Mouse (Mus musculus) c-Kit-negative CD71-positive TER-119-positive erythroid progenitor cells, embryonic 14.5 days (primary cell): ENCODE results near the gene Gpd2.
A peak's percentile ranks its signal among the peaks of the same experiment; 100 is the strongest.

Experiments used
- DNase-seq: peaks from one replicate; pipeline ENCODE4 v3.0.0-alpha.2; 2013; ENCODE audit warnings: low read depth, low spot score

Gpd2 gene

DNA sequence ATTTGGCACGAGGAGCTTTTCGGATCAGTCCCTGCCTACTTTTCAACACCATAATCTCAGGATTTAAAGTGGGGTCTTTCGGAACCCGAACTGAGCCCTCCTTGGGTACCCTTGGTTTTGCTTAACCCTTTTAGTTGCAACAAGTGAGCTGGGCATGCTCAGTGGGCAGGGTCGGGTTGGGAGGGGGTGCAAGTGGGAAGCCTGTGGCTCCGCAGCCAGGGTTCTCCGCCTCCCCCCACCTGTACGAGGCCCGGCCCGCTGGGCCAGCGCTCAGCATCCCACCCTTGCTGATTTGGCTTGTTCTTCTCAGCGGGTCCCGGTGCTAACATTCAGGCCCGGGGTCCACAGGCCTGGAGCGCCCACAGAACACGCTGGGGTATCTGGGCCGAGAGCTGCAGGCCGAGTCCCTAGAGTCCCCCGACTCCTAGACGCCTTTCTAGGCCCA, at the start of gene Gpd2:
Gpd2 (plus strand) TSS at position 161 of the 445 bp plus-strand sequence.
- DNase-seq, result peak; percentile 1

DNA sequence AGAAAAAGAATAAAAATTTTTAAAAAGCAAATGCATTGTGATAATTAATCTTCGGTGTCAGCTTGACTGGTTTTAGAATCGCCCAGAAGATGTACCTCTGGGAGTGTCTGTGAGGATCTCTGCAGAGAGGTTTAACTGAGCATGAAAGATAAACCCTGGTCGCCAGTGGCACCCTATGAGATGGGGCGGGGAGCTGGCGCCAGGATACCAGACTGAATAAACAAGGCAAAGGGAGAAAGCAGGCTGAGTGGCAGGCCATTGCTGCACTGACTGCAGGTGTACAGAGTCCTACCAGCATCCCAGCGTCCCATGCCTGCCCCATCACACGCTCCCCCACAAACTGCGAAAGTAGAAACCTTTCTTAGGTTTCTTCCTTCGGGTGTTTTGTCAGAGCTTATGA, 49.2 kb upstream of the Gpd2 start:
- no peak for DNase-seq

DNA sequence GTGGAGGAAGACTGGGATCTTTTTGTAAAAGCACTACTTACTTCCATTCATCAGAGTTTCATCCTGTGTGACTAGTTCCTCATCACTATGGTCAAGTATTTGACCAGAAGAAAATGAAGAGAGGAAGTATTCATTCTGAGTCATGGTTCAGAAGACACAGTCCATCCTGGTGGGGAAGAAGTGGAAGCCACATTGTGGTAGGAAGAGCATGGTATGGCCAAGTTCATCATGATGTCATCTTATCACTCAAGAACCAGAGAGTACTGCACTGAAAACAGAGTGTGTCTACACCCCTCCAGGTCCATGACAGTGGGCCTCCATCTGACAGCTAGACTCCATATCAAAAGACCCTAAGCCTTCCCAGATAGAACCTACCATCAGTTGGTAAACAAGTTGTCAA, 46.6 kb upstream of the Gpd2 start:
- DNase-seq, result no peak

DNA sequence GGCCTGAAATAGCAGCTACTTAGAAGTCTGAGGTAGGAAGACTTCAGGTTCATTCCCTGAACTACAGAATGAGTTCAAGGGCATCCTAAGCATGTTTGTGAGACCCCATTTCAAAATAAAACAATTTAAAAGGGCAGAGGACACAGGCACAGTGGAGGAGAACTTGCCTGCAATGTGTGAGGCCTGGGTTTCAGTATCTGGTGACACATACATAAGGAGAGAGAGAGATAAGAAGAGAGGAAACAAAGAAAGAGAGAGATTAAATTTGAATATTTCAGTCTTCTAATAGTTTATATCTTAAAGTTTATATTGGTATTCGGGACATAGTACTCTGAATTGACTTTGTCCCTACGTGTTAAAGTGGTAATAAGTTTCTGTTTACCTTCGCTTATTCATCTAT, 38.4 kb upstream of the Gpd2 start:
- DNase-seq, result no peak

DNA sequence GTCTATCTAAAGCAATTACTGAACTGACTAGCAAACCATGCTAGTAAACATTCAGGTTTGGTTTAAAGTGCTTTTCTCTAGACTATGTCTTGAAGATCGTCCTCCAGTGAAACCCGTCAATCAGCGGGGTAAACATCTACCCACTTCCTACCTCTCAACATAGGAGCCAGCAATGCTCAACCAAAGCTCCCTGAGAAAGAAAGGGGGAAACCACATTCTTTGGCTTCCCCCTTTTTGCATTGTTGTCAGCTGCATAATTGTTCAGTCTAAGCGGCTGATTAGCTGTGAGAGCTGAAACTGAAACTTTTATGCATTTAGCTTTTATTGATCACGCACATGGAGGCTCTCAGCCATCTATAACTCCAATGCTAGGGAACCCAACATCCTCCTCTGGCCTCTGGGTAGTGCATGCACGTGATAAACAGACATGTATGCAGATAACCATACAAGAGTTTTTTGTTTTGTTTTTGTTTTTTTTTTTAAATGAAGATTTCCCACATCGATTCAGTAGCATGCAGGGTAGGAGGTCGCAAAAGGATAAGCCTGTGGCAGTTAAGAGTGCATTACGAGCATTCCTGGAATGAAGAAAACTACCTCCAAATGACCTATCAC, 28.9 kb upstream of the Gpd2 start:
- no peak for DNase-seq

DNA sequence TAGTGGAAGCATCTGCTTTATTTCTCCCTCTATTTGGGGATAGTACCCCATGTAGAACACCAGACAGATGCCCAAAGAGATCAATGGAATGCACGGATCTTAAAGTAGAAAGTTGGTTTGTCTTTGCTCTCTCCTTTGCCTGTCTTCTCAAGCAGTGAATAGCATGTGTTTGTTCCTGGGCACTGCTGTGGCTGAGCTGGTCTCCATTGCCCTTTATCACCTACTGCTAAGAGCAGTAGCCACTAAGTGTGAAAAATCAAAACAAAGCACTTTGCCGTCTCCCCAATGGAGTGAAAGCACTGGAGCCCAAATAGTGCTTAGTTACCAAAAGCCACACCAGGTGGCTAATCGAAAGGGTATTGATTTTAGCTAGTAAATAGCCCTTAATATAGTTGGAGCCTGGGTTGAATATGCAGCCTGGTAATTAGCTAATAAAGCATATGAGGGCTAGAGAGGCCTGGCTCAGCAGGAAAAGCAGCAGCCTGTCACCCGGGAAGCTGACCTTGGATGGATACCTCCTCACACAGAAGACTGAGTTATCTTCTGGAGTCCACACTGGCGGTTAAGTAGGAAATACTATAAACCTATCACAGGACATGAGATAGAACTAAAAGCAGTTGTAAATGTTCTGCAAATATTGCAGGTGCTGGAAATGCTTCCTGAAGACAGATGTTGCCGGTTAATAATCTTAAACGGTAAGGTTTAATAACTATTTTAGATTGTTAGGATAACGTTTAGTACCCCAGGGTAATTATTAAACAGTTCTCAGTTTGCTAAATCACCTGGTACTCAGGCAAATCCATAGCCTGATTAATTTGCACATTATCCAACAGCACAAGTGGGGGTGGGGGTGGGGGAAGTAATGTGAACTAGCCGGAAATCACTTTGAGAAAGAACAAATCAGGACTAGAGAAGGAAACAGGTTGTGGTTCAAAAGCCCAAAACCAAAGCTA, 26.1 kb upstream of the Gpd2 start:
- no peak for DNase-seq

DNA sequence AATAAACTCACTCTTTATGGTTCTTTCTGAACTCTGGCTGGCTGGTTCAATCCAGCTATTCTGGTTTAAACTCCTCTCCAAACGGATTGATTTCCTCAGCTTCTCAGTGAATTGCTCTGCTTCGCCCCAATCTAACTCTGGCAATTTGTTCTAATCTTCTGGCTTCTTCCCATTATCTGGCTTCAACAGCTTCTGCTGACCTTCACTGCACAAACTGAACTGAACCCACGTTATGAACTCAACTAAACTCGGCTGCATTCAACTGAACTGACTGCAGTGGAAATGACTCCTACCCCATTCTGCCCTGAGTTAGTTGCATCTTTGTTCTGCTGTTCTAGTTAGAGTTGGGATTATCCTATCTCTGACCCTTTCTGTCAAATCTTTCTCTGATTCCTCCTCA, 24.1 kb upstream of the Gpd2 start:
- DNase-seq, result no peak

DNA sequence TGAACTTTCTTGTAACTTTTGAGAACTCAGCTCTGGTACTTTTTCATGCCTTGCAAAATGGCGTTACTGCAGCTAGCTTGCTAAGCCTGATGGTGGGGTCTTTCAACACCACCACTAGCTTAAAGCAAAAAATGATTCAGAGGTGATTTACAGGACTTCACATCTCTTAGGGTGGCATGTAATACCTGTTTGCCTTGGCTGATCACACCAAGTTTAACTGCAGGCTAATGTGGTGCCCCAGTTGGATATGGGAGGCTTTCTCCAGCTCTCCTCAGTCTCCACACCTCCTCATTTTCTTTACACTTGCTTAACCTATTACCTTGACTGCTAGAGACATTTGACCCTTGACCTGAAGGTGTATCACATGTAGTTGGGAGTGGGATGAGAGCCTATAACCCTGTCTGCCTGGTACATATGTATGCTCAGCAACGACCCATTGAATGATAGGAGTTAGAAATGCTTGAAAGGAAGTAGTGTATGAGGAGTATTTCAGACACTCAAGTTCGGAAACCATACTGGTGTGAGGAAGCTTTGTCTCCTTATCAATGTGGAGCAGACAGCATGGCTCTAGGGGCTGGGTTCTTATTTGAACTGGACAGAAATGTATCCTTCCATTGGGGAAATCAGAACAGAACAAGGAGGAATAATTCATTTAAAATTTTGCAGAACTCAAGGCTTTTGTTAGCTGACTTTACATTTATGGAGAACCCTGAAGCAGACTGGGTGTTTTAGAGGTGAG, 14.0 kb upstream of the Gpd2 start:
- DNase-seq, result no peak

DNA sequence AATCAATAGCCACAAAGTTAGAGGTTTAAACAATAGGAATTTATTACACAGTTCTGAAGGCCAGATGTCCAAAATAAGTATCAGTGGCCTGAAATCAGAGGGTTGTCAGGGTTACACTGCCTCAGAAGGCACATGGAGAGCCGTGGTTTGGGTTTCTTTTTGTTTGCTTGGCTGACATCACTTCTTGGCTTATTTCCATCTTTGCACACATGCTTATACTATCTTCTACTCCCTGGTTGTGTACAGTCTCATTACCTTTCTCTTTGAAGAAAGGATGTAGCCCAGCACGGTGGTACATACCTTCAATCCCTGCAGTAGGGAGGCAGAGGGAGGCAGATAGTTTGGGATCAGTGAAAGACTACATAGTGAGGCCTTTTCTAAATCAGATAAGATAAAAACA, 12.2 kb upstream of the Gpd2 start:
- DNase-seq, result no peak

DNA sequence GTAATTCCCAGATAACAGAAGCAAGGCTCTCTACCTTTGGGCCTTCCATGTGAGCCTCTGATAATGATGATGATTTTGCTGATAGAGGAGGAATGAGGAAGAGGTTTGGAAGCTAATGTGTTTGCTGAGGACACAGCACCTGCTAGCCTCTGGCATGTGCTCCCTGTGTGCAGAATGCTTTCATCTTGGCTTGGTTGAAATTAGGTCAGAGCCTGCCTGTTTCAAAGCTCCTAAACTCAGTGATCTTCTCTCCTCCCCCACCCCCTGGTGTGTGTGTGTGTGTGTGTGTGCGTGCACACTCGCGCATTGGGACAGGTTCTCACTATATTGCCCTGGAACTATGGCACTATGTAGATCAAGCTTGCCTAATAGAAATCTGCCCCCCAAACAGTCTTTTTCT, 10.0 kb upstream of the Gpd2 start:
- DNase-seq, result no peak

DNA sequence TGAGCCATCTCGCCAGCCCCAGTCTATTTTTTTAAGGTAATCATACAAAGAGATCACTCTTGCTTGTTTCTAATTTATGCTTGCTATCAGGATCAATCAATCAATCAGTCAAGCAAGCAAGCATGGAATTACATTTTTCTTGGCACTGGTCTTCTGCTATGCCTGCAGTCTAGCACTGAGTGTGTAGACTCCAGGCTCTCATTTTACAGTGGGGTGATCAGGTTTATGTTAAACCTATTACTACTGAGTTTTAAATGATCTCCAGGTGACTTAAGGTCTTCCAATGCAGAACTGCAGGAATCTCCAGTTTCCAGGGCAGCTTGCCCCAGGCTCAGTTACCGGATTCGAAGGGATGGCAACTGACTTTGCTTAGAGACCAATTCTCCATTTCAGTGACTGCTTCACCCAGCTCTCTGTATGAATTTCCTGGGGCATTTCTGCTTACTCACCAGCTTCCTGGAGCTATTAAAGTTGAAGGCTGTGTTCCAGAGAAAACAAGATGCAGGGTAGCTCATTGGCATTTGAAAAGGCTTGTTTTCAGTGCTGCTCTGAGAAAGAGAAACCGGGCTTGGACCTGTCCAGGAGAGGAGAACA, 7.7 kb upstream of the Gpd2 start:
- DNase-seq, result no peak

DNA sequence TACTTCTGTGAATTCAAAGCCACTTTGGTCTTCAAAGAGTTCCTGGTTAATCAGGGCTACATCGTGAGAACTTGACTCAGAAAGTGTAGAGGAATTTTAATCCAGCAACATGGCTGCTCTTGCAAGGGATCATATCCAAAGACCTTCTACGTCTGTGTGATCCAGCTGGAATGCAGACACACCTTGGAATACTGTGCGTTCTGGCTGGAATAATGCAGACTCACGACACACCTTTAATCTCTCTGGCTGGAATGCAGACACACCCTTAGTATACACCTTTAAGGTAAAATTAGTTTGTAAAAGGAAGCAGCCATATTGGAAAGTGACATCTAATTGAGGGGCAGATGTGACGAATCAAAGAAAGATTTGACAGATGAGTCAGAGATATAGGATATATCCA, 6.0 kb upstream of the Gpd2 start:
- DNase-seq, result no peak

DNA sequence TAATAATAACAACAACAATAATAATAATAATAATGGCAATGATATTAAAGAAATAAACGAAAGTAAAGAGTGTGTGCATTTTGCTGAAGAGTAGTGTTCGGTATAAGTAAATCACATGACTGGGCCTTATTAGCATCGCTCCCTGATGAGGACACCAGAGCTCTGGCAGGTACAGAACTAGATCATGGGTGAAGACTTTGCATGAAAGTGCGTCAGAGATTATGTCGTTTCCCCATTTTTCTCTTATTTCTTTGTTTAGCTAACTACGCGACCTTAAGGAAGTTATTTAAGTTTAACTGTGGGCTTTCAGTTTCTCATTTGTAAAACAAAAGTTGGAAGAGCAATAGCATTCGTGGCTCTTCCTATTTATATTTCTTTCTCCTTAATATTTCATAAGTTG, 5.1 kb upstream of the Gpd2 start:
- DNase-seq, result no peak

DNA sequence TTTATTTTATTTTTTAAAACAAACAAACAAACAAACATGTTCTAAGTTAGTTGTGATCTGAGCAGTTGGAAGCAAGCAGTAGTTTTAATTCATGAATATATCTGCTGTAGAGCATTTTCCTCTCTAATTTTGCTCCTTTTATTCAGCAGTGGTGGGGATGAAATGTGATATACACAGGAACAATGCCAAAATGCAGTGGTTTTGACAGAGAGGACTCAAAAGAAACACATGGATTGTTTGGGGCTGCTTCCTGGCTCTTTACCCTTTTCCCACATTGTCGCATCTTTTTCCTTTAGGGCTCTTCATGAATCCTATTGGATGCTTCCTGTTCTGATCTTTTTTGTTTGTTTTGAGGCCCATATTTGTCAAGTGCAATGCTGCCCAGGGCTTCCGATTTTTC, 1.2 kb upstream of the Gpd2 start:
- DNase-seq, result no peak

DNA sequence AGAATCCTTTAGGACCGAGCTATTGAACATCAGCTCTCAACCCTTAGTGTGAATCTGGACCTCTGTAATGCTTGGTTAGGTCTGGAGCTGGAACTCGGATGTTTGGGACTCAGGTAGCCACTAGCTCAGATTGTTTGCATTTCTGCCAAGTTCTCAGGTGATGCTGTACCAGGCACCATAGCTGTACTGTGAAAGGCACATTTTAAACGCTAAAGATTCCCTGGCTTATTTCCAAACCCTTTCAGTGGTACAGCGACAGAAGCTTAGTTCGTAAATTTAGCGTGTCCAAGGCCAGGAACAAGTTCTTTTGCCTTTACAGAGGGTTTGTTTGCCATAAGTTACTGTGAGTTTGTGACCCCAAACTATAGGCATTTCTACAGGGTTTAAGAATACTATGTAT, 409 bp upstream of the Gpd2 start:
- DNase-seq, result no peak

DNA sequence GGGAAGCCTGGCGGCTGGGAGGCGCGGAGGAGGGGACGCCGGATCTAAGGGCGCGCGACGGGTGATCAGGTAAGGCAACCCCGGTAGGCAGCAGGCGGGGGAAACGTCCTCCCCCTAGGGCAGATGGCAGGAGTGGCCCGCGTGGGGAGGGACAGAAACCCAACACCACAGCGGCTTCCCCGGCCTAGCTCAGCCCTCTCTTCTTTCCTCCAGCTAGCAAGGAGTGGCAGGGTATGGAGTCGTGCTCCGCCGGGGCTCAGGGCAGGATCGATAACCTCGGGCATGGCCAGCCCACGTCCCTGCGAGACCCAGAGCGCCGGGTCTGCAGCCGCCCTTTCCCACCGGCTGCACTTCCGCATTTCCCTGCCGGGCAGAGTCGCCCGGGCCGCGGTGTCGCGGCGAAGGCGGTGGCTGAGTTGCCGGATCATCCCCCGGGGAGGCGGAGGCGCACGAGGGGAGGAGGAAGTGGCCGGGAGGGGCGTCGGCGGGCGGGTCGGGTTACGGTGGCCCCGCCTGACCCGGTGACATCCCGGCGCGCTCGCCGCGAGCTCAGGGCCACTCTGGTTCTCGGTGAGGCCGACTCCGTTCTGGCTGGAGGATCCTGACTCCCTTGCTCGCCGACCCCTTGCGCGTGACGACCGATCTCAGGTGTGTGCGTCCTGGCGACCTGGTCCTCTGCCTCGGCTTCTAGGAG, 632 bp downstream of the Gpd2 start:
- peak; percentile 53 for DNase-seq

DNA sequence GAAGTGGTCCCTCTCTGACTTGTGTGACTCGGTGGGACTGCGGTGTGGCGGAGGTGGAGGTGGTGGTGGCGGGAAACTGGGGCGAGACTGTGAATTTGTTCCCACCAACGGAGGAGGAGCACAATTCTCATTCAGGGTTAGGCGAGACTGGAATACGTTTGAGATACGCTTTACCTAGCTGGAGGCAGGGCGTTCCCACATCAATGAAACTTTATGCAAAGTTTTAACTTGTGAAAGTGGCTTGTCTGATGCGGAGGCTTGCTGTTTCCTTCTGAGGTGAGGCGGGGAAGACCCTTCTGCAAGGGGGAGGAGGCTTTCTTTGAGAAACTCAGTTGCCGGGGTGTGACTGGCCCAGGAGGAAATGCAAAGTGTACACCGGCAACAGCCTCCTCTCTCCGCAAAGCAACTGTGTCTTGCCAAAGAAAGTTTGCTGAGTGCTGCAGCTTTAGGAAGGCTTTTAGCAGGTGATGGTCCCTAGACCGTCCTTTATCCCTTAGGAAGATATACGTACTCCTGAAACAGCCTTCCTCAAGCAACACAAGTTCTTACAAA, 1.3 kb downstream of the Gpd2 start:
- DNase-seq, result no peak

DNA sequence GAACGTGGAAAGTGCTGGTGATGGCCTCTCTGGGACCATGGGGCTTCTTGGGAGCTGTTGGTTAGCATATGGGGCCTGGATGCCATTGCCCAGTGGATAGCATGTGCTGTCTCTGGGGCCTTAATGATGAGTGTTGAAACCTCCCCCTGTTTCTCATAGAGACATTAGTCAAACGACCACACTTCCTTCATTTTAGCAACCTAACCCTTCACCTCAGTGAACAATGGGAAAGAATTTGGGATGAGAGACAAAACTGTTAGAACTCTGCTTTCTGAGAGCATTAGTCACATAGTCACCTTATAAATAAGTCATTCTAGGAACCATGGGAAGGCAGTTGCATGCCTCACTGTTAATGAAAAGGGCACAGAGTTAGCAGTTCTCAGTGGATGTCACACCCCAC, 1.9 kb downstream of the Gpd2 start:
- no peak for DNase-seq

DNA sequence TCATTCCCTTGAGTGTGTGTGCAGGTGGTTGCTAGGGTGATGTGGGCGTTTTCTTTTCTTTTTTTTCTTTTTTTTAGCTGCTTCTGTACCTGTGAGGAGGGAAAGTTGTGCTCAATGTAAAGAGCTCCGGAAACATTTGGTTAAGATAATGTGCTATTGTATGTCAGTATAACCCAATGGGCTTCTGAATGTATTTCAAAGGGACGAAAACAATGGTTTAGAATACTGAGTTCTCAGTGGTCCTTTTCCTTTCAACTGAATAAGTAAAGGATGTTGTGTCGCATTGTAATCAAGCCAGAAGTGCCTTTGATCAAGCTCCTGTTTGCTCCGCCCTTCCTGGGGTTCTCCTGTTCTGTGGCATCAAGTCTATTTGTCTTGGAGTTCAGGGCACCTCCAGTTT, 6.6 kb downstream of the Gpd2 start:
- no peak for DNase-seq

DNA sequence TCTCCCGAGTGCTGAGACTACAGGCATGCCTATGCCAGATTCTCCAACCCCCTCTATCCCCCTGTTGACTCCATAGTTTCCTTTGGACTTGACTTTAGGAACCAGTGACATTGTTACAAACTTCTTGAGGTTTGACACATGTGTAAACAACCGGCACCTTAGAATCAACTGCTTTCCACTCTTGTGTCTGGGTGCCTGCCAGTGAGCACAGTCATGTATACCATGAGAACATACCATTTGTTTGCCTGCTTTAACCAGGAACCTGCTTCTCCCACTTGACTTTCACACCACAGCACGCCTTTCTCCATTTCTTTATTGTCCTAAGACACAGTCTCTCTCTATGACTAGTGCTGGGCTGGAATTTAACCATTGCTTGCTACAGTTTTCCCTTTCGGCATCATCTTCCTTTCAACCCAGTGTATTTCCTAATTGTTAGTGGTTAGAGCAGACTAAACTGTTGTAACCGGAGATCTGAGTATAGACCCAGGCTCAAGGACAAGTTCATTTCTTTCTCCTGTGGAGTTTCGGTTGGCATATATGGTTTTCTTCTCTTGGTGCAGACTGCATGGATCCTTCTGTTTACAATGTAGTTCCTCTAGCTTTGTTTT, 8.4 kb downstream of the Gpd2 start:
- no peak for DNase-seq

DNA sequence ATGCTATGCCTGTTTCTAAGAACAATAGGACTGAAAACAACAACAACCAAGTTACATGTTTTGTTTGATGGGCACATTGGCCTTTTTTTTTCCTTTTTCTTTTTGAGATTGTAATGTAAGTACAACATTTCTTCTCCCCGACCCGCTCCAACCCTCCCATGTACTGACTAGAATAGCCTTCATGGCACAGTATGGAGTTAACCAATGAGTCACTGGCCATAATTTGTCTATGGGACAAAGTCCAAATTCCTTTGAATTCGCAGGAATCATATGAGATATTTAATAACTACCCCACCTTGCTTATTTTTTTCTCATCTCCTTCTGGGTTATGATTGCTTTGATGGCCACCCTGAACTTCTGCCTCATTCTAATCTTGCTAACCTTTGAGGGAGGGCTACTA, 12.7 kb downstream of the Gpd2 start:
- DNase-seq, result no peak
